Mouse (Mus musculus): ENCODE measurements around the gene Serpinc1. TPM values are rescaled to one million over a fixed set of nuclear protein-coding genes. Genes with fewer than 3 reads are reported as not detected.
A peak's percentile ranks its signal among the peaks of the same experiment; 100 is the strongest.

The Serpinc1 gene
- polyA plus RNA-seq, 1 experiment: 3.5 TPM

DNA sequence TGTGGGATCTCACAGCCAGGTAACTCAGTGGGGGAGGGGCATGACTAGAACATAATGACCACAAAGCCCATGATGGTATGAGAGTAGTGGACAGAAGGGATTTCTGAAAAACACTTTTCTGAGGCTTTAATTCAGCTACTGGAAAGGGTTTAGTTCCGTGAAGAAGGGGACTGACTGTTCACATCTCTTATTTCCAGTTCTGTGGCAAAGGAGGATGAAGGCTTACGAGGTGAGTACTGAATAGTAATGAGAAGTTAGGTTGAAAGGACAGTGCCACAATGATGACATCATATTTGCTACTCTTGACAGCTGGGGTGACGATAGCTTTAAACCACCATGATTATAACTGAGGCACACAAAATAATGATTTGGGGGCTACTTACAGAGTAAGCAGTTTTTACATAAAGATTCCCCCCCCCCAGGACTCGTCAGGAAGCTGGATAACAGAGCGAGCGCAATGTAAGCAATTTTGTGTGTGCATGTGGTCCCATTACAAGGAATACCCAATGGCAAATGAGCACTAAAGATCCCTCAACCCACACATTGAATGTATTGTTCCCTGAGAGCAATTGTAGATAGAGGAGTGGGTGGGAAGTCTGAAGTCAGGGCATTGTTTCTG is 57.5 kb downstream of the Serpinc1 start:
- no peak overlapping the region for H3K27ac ChIP-seq (ENCODE audit: control insufficient read depth, insufficient read depth, low read length)
- no peaks in the 10 kb centered on the region for H3K27me3 ChIP-seq (ENCODE audit: control insufficient read depth, insufficient read depth, low read length)
- TF ChIP-seq POLR2A (IDR thresholded peaks at IDR 0.05; ENCODE audit: control insufficient read depth, extremely low read depth, insufficient read depth, low read length, poor library complexity) (no peak), CTCF (IDR thresholded peaks at IDR 0.05; ENCODE audit: borderline replicate concordance, control insufficient read depth, extremely low read depth, insufficient read depth, low read length, poor library complexity) (no peak)
- H3K4me3 ChIP-seq (ENCODE audit: control insufficient read depth, insufficient read depth, low read length): peak overlapping the region; percentile 10; the same call in 1 of the 2 replicates
- DNase-seq: no peak
- peaks cover 32% of the 10 kb centered on the region for H3K36me3 ChIP-seq (ENCODE audit: control insufficient read depth, insufficient read depth, low read length)
- 3% methylated on average over 6 of the region's 6 CpGs for WGBS
- H3K4me1 ChIP-seq (replicated peaks; ENCODE audit: control insufficient read depth, insufficient read depth, low read length): peaks cover 4% of the 10 kb centered on the region; the same call in 1 of the 2 replicates

- TF ChIP-seq POLR2A (IDR thresholded peaks at IDR 0.05; ENCODE audit: control insufficient read depth, extremely low read depth, insufficient read depth, low read length, poor library complexity): no peak
- TF ChIP-seq CTCF (IDR thresholded peaks at IDR 0.05; ENCODE audit: borderline replicate concordance, control insufficient read depth, extremely low read depth, insufficient read depth, low read length, poor library complexity): no peak
- WGBS: 1% methylated on average over 5 of the region's 5 CpGs
- Histone ChIP-seq H3K27me3 (ENCODE audit: control insufficient read depth, insufficient read depth, low read length) (no peaks in the 10 kb centered on the region), H3K4me1 (replicated peaks; ENCODE audit: control insufficient read depth, insufficient read depth, low read length) (peaks cover 4% of the 10 kb centered on the region; the same call in 1 of the 2 replicates), H3K36me3 (ENCODE audit: control insufficient read depth, insufficient read depth, low read length) (peaks cover 32% of the 10 kb centered on the region), H3K4me3 (ENCODE audit: control insufficient read depth, insufficient read depth, low read length) (peak overlapping the region; percentile 10; the same call in 1 of the 2 replicates), H3K27ac (ENCODE audit: control insufficient read depth, insufficient read depth, low read length) (no peak overlapping the region)
- no peak for DNase-seq
Observed at GRCm38 (mm10) chr1:161036411-161036841, 58.0 kb downstream of the Serpinc1 start.

DNA sequence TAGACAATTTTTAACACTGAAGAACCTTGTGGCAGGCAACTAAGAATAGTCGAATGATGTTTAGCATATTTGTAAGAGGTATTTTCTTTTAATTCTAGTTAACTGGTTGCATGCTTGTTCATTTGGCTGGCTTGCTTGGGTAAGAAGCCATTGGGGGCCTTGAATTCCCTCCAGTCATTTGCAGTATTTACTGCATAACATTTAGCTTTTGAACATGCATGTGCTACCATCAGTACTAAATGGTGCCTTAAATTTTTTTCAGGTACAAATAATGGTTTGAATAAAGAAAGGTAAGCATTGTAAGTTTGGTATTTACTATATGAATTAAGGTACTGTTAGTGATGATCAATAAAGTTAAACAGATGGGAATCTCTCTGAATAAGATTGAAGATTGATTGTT is 58.6 kb downstream of the Serpinc1 start:
- peaks cover 32% of the 10 kb centered on the region for H3K36me3 ChIP-seq (ENCODE audit: control insufficient read depth, insufficient read depth, low read length)
- DNase-seq: no peak
- H3K4me1 ChIP-seq (replicated peaks; ENCODE audit: control insufficient read depth, insufficient read depth, low read length): peaks cover 4% of the 10 kb centered on the region; the same call in 1 of the 2 replicates
- H3K27ac ChIP-seq (ENCODE audit: control insufficient read depth, insufficient read depth, low read length): no peak overlapping the region
- no peaks in the 10 kb centered on the region for H3K27me3 ChIP-seq (ENCODE audit: control insufficient read depth, insufficient read depth, low read length)
- H3K4me3 ChIP-seq (ENCODE audit: control insufficient read depth, insufficient read depth, low read length): no peak overlapping the region
- 11% methylated on average over 1 of the region's 1 CpGs for WGBS
- TF ChIP-seq CTCF (IDR thresholded peaks at IDR 0.05; ENCODE audit: borderline replicate concordance, control insufficient read depth, extremely low read depth, insufficient read depth, low read length, poor library complexity) (no peak), POLR2A (IDR thresholded peaks at IDR 0.05; ENCODE audit: control insufficient read depth, extremely low read depth, insufficient read depth, low read length, poor library complexity) (no peak)

- H3K27ac ChIP-seq (ENCODE audit: control insufficient read depth, insufficient read depth, low read length): no peak overlapping the region
- no peak for DNase-seq
- H3K36me3 ChIP-seq (ENCODE audit: control insufficient read depth, insufficient read depth, low read length): peaks cover 34% of the 10 kb centered on the region
- 55% methylated on average over 3 of the region's 3 CpGs for WGBS
- TF ChIP-seq CTCF (IDR thresholded peaks at IDR 0.05; ENCODE audit: borderline replicate concordance, control insufficient read depth, extremely low read depth, insufficient read depth, low read length, poor library complexity) (no peak), POLR2A (IDR thresholded peaks at IDR 0.05; ENCODE audit: control insufficient read depth, extremely low read depth, insufficient read depth, low read length, poor library complexity) (no peak)
- no peak overlapping the region for H3K4me3 ChIP-seq (ENCODE audit: control insufficient read depth, insufficient read depth, low read length)
- peaks cover 4% of the 10 kb centered on the region; the same call in 1 of the 2 replicates for H3K4me1 ChIP-seq (replicated peaks; ENCODE audit: control insufficient read depth, insufficient read depth, low read length)
- no peaks in the 10 kb centered on the region for H3K27me3 ChIP-seq (ENCODE audit: control insufficient read depth, insufficient read depth, low read length)
Observed at GRCm38 (mm10) chr1:161037599-161037998, 59.2 kb downstream of the Serpinc1 start.

GRCm38 (mm10) chr1:161038004-161038403 is 59.6 kb downstream of the Serpinc1 start:
- Histone ChIP-seq H3K27ac (ENCODE audit: control insufficient read depth, insufficient read depth, low read length) (no peak overlapping the region), H3K4me1 (replicated peaks; ENCODE audit: control insufficient read depth, insufficient read depth, low read length) (peaks cover 4% of the 10 kb centered on the region; the same call in 1 of the 2 replicates), H3K36me3 (ENCODE audit: control insufficient read depth, insufficient read depth, low read length) (peaks cover 35% of the 10 kb centered on the region), H3K4me3 (ENCODE audit: control insufficient read depth, insufficient read depth, low read length) (no peak overlapping the region), H3K27me3 (ENCODE audit: control insufficient read depth, insufficient read depth, low read length) (no peaks in the 10 kb centered on the region)
- 73% methylated on average over 3 of the region's 3 CpGs for WGBS
- DNase-seq: no peak
- TF ChIP-seq POLR2A (IDR thresholded peaks at IDR 0.05; ENCODE audit: control insufficient read depth, extremely low read depth, insufficient read depth, low read length, poor library complexity) (no peak), CTCF (IDR thresholded peaks at IDR 0.05; ENCODE audit: borderline replicate concordance, control insufficient read depth, extremely low read depth, insufficient read depth, low read length, poor library complexity) (no peak)

- DNase-seq: no peak
- peaks cover 4% of the 10 kb centered on the region; the same call in 1 of the 2 replicates for H3K4me1 ChIP-seq (replicated peaks; ENCODE audit: control insufficient read depth, insufficient read depth, low read length)
- no peak for TF ChIP-seq CTCF (IDR thresholded peaks at IDR 0.05; ENCODE audit: borderline replicate concordance, control insufficient read depth, extremely low read depth, insufficient read depth, low read length, poor library complexity)
- TF ChIP-seq POLR2A (IDR thresholded peaks at IDR 0.05; ENCODE audit: control insufficient read depth, extremely low read depth, insufficient read depth, low read length, poor library complexity): no peak
- no peak overlapping the region for H3K4me3 ChIP-seq (ENCODE audit: control insufficient read depth, insufficient read depth, low read length)
- no peak overlapping the region for H3K27ac ChIP-seq (ENCODE audit: control insufficient read depth, insufficient read depth, low read length)
- no peaks in the 10 kb centered on the region for H3K27me3 ChIP-seq (ENCODE audit: control insufficient read depth, insufficient read depth, low read length)
- WGBS: 81% methylated on average over 3 of the region's 3 CpGs
- H3K36me3 ChIP-seq (ENCODE audit: control insufficient read depth, insufficient read depth, low read length): peaks cover 41% of the 10 kb centered on the region
Observed at GRCm38 (mm10) chr1:161038968-161039721, 60.8 kb downstream of the Serpinc1 start.

All from thymus, adult 2 months (tissue).